Mouse (Mus musculus): ENCODE results near the gene Ube4a.

- TF ChIP-seq POLR2A (IDR thresholded peaks at IDR 0.05; ENCODE audit: insufficient read length, low read depth) (no peak), POLR2AphosphoS2 (IDR thresholded peaks at IDR 0.05; ENCODE audit: insufficient read length, low read depth) (no peak), MYOD1 (IDR thresholded peaks at IDR 0.05; ENCODE audit: control insufficient read depth in 1 of 3, insufficient read length in 2 of 3, low read depth in 2 of 3) (no peak), MAX (IDR thresholded peaks at IDR 0.05; ENCODE audit: low read depth) (no peak), CEBPB (IDR thresholded peaks at IDR 0.05; ENCODE audit: insufficient read depth, poor library complexity, severe bottlenecking) (no peak)
Observed at GRCm38 (mm10) chr9:45010461-45010860, 45.1 kb upstream of the Ube4a start.

Data from myocyte (in vitro differentiated cells).